Mouse (Mus musculus): ENCODE measurements around the gene Fam166b.

DNA sequence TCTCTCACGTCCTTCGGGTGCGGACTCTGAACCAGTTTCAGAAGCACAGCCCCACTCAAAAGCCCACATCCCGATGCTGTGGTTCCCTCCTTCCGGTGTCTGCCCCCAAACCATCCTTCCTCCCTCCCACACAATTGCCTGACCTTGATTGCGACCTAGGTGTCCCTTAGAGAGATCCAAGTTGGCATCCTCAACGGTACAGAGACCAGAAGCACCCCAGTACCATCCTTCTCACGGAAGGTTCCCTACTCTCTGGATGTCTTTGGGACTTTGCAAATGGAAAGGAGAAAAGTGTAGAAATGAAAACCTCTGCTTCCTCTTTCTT, 49.6 kb upstream of the Fam166b start:
- no peak for TF ChIP-seq CTCF (IDR thresholded peaks at IDR 0.05; ENCODE audit: low read depth)
- TF ChIP-seq EP300 (optimal IDR thresholded peaks at IDR 0.05), result no peak

Data from stomach, postnatal 0 days (tissue).